ENCODE assay signal across 8 mouse cellular contexts in the genomic region with DNA sequence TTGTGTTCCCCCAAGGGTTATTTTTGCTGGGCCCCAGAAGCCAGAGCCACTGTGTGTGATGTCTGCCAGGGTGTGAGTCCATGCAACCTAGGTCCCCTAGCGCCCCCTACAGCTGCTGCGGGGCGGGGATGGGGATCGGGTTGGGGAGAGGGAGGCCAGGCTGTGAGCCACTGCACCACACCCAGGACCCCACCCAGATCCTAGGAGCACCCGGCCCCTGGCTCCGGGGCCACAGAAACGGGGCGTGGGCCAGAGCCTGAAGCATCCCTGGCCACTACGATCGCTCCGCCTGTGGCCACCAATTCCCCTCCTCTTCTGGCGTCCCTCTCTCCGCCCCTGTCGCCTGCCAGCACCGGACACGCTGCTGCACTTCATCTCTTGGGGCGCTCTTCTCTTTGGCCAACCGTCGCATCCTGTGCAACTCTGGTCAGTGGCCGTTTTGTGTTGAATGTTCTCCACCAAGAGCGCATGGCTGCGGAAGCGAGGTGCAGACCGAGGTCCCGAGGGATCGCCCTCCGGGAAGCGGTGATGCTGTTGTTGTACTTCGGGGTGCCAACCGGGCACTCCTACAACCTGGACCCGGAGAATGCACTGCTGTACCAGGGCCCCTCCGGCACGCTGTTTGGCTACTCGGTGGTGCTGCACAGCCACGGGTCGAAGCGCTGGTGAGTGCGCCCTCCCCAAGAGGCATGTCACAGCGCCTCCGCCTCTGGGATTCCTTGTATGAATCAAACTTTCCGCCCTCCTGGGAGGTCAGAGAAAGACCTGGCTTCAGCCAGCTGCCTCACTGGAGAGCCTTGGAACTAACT. TPM values are rescaled to one million over a fixed set of nuclear protein-coding genes. Genes with fewer than 3 reads are reported as not detected.
A peak's percentile ranks its signal among the peaks of the same experiment; 100 is the strongest.
DNase-seq lines count a peak whose midpoint lies in the region; ATAC-seq and TF ChIP-seq lines count a peak whose summit lies in the region.

A gene (plus strand): TSS at position 235 of the 809 bp plus-strand sequence.

- peak; percentile 92 for ATAC-seq in lung, embryonic 16.5 days (ENCODE audit: low read depth)

- no peaks in the 10 kb centered on the region for H3K9me3 ChIP-seq in hindbrain, embryonic 10.5 days
- H3K9me3 ChIP-seq in lung, embryonic 16.5 days (ENCODE audit: control insufficient read depth, low read length), result no peaks in the 10 kb centered on the region

- peaks cover 20% of the 10 kb centered on the region; the same call in 1 of the 2 replicates for H3K27me3 ChIP-seq in hindbrain, embryonic 10.5 days (ENCODE audit: insufficient read depth, poor library complexity, severe bottlenecking)
- H3K27me3 ChIP-seq in lung, embryonic 16.5 days (ENCODE audit: control insufficient read depth, insufficient read depth, low read depth, low read length), result no peaks in the 10 kb centered on the region
- no peaks in the 10 kb centered on the region for H3K27me3 ChIP-seq in thymus, adult 2 months (ENCODE audit: control insufficient read depth, insufficient read depth, low read length)

- H3K4me1 ChIP-seq in hindbrain, embryonic 10.5 days (replicated peaks), result peaks cover 22% of the 10 kb centered on the region
- H3K4me1 ChIP-seq in lung, embryonic 16.5 days (replicated peaks; ENCODE audit: control insufficient read depth, insufficient read depth, low read length), result peaks cover 8% of the 10 kb centered on the region; the same call in 1 of the 2 replicates
- peaks cover 13% of the 10 kb centered on the region for H3K4me1 ChIP-seq in olfactory bulb, adult 2 months (ENCODE audit: control insufficient read depth, insufficient read depth, low read length)
- peaks cover 21% of the 10 kb centered on the region for H3K4me1 ChIP-seq in thymus, adult 2 months (replicated peaks; ENCODE audit: control insufficient read depth, insufficient read depth, low read length)

- H3K4me3 ChIP-seq in hindbrain, embryonic 10.5 days, result peak within 1 kb of the TSS; percentile 65
- peak within 1 kb of the TSS; percentile 54 for H3K4me3 ChIP-seq in lung, embryonic 16.5 days (ENCODE audit: low read length)
- peak within 1 kb of the TSS; percentile 41 for H3K4me3 ChIP-seq in olfactory bulb, adult 2 months (ENCODE audit: insufficient read depth, low read depth, low read length)
- peak within 1 kb of the TSS; percentile 94 for H3K4me3 ChIP-seq in thymus, adult 2 months (ENCODE audit: control insufficient read depth, insufficient read depth, low read length)

- no peaks in the 10 kb centered on the region for H3K36me3 ChIP-seq in hindbrain, embryonic 10.5 days
- H3K36me3 ChIP-seq in lung, embryonic 16.5 days (ENCODE audit: control insufficient read depth, insufficient read depth, low read length), result no peaks in the 10 kb centered on the region
- H3K36me3 ChIP-seq in thymus, adult 2 months (ENCODE audit: control insufficient read depth, insufficient read depth, low read length), result no peaks in the 10 kb centered on the region

- no peak for TF ChIP-seq CTCF in olfactory bulb, adult 2 months (IDR thresholded peaks at IDR 0.05; ENCODE audit: insufficient read depth, low read depth, low read length)
- TF ChIP-seq CTCF in thymus, adult 2 months (IDR thresholded peaks at IDR 0.05; ENCODE audit: borderline replicate concordance, control insufficient read depth, extremely low read depth, insufficient read depth, low read length, poor library complexity), result peak; percentile 84

- DNase-seq in MEL-GATA-1-ER (ENCODE audit: extremely low read depth, low read depth), result peak; percentile 76
- DNase-seq in cerebellum, adult 9-11 months, result peak; percentile 52
- peak; percentile 34 to 82 for DNase-seq in frontal cortex, adult 2 months (ENCODE audit: extremely low spot score in 1 of 2, low spot score in 1 of 2)
- peak; percentile 84 for DNase-seq in hindbrain, embryonic 10.5 days (ENCODE audit: low spot score)
- DNase-seq in layer of hippocampus, adult 9-11 months, result peak; percentile 83
- peak; percentile 99 for DNase-seq in thymus, adult 2 months

- 1% methylated on average over 41 of the region's 41 CpGs for WGBS in hindbrain, embryonic 10.5 days
- 0% methylated on average over 41 of the region's 41 CpGs for WGBS in lung, embryonic 16.5 days
- under 1% methylated on average over 41 of the region's 41 CpGs for WGBS in olfactory bulb, adult 2 months
- WGBS in thymus, adult 2 months, result under 1% methylated on average over 41 of the region's 41 CpGs

- TF ChIP-seq POLR2A in olfactory bulb, adult 2 months (IDR thresholded peaks at IDR 0.05; ENCODE audit: insufficient read depth, low read depth, low read length), result no peak
- TF ChIP-seq POLR2A in thymus, adult 2 months (IDR thresholded peaks at IDR 0.05; ENCODE audit: control insufficient read depth, extremely low read depth, insufficient read depth, low read length, poor library complexity), result peak; percentile 39; the same call in 1 of the 2 replicates

- peak within 1 kb of the TSS; percentile 63 for H3K9ac ChIP-seq in lung, embryonic 16.5 days (ENCODE audit: low read length)

- H3K4me2 ChIP-seq in lung, embryonic 16.5 days (ENCODE audit: low read depth, low read length), result peak within 1 kb of the TSS; percentile 82

- H3K27ac ChIP-seq in hindbrain, embryonic 10.5 days, result peak within 1 kb of the TSS; percentile 86
- peak within 1 kb of the TSS; percentile 66 for H3K27ac ChIP-seq in lung, embryonic 16.5 days (ENCODE audit: low read length)
- H3K27ac ChIP-seq in olfactory bulb, adult 2 months (ENCODE audit: insufficient read depth, low read depth, low read length), result no peak within 1 kb of the TSS
- peak within 1 kb of the TSS; percentile 93 for H3K27ac ChIP-seq in thymus, adult 2 months (ENCODE audit: control insufficient read depth, insufficient read depth, low read length)

RNA-seq across cellular contexts. Expression of the gene that starts here (rescaled TPM):
- 3.0 and 4.5 TPM in 2 replicates for polyA plus RNA-seq in frontal cortex, adult 2 months (2012; rRNA removed)
- polyA plus RNA-seq in hindbrain, embryonic 10.5 days (2016; fragmentation: Nextera tagmentation; extraction: Ambion mirVana), result 5.7 and 9.7 TPM in 2 replicates
- 7.3 and 7.4 TPM in 2 replicates for polyA plus RNA-seq in lung, embryonic 16.5 days (2015; fragmentation: Nextera tagmentation; extraction: Ambion mirVana)
- 89.7 and 183 TPM in 2 replicates for polyA plus RNA-seq in olfactory bulb, adult 2 months (2012; ENCODE audit: insufficient read depth, insufficient read length, low replicate concordance, missing spikeins)
- polyA plus RNA-seq in thymus, adult 2 months (2012; rRNA removed), result 26.2 and 27.5 TPM in 2 replicates

Comparison
In these comparisons a context has a peak if more than half of its experiments do, and no peak if none do; other contexts are left out.
1. H3K4me3 ChIP-seq: peak in every context shown above with its lines; median percentile 94 in thymus, adult 2 months; 65 in hindbrain, embryonic 10.5 days; 54 in lung, embryonic 16.5 days; 41 in olfactory bulb, adult 2 months.